Mouse (Mus musculus): ENCODE results near the gene Fbxo11.
"Not testable (repeated sequence)": the region's sequence is repeated elsewhere in the genome, so short reads cannot be mapped to it uniquely, and the experiment has no call there.

Fbxo11 gene

GRCm38 (mm10) chr17:87958283-87958682 lies 106.8 kb downstream of the Fbxo11 start:
- DNase-seq, result peak in 1 of 2 experiments; percentile 32

- DNase-seq, result no peak
Measured at GRCm38 (mm10) chr17:87957096-87957840, 107.8 kb downstream of the Fbxo11 start.

- DNase-seq, result not testable (repeated sequence)
Measured at GRCm38 (mm10) chr17:87954618-87955124, 110.4 kb downstream of the Fbxo11 start.

GRCm38 (mm10) chr17:87948965-87949584 lies 116.0 kb downstream of the Fbxo11 start:
- DNase-seq, result peak; percentile 93 to 94

All from cerebellum, postnatal 25 days (tissue).